Mouse (Mus musculus) heart, adult 2 months (tissue): ENCODE data around the gene Pde11a.

Source experiments
- EP300 ChIP-seq: fragments of 200-500 bp; IDR thresholded peaks from 2 replicates; pipeline ENCODE4 v1.6.1; 2011; ENCODE audit warnings: low read depth, low read length, control low read depth; ENCODE audit not compliant: insufficient read depth
- POLR2A ChIP-seq: fragments of 200-500 bp; IDR thresholded peaks from 2 replicates; pipeline ENCODE4 v1.6.1; 2011; ENCODE audit warnings: mild to moderate bottlenecking, low read depth, low read length, control low read depth; ENCODE audit not compliant: insufficient read depth

- TF ChIP-seq POLR2A (no peak), EP300 (no peak)
Measured at GRCm38 (mm10) chr2:76068155-76068554, 270.4 kb downstream of the Pde11a start.
